Mouse (Mus musculus) heart, adult 2 months (tissue): ENCODE measurements around the gene Pdgfd.

Experiments used
- CTCF ChIP-seq: fragments of 200-600 bp; IDR thresholded peaks from 2 replicates; pipeline ENCODE4 v1.8.1; 2022; ENCODE audit warnings: antibody characterized with exemption, mild to moderate bottlenecking, moderate library complexity
- EP300 ChIP-seq: fragments of 200-500 bp; IDR thresholded peaks from 2 replicates; pipeline ENCODE4 v1.6.1; 2011; ENCODE audit warnings: low read depth, low read length, control low read depth; ENCODE audit not compliant: insufficient read depth
- POLR2A ChIP-seq: fragments of 200-500 bp; IDR thresholded peaks from 2 replicates; pipeline ENCODE4 v1.6.1; 2011; ENCODE audit warnings: mild to moderate bottlenecking, low read depth, low read length, control low read depth; ENCODE audit not compliant: insufficient read depth

DNA sequence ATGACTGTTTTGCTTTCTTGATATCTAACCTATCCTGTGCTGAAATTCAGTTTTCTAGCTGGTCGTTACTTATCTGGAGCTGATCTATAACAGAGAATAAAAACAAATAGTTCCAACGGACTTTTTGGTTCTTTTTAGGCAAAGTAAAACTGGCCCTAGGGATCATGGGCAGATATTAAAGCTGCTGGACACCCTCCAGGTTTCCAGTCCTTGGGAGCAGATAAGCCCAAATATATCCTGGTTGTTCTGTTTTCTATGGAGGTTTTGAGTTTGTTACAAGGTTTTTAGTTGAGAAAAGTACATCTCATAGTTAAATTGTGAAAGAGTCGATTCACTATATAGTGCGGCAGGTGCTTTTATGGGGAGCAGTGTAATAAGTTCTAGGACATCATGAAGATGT is 7.3 kb downstream of the Pdgfd start:
- TF ChIP-seq POLR2A (no peak), CTCF (no peak), EP300 (no peak)
